Mouse (Mus musculus): Measurements from ENCODE around the gene Gm7879.

DNA sequence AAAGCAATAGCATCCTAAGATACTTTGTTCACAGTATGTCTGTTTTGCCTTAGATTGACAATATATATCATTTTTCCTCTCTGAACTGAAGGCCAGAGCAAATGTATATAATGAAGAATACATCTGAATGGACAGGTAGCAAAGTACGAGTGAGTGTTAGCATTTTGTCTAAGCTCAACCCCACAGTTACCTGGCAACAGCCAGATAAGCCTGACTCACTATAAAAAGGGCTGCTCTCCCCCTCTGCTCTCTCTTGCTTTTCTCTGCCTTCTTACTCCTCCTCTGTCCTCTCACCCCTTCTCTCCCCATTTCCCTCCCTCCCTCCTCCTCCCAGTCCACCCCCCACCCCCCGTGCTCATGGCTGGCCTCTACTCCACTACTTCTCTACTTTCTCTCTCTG is 20.3 kb downstream of the Gm7879 start:
- TF ChIP-seq CTCF (IDR thresholded peaks at IDR 0.05; ENCODE audit: borderline replicate concordance, extremely low read depth, insufficient read depth, insufficient read length) (no peak), POLR2A (IDR thresholded peaks at IDR 0.05; ENCODE audit: borderline replicate concordance, extremely low read depth, insufficient read depth, insufficient read length, poor library complexity, severe bottlenecking) (no peak)

Data from brain, embryonic 14.5 days (tissue).